Mouse (Mus musculus) kidney, adult 2 months (tissue): Measurements from ENCODE around the gene Dennd4a.

Experiments
- CTCF ChIP-seq: fragments of 200-500 bp; conservative IDR thresholded peaks from 2 replicates; pipeline ENCODE4 v1.5.1; 2011; ENCODE audit warnings: low read depth, mild to moderate bottlenecking, control low read depth, low read length, moderate library complexity, mixed read lengths; ENCODE audit not compliant: insufficient read depth, insufficient read length
- POLR2A ChIP-seq: fragments of 200-500 bp; IDR thresholded peaks from one replicate; pipeline ENCODE4 v1.6.1; 2011; ENCODE audit warnings: low read depth, low read length, control low read depth

GRCm38 (mm10) chr9:64771236-64771635 is 39.9 kb upstream of the Dennd4a start:
- TF ChIP-seq CTCF (no peak), POLR2A (no peak)
